Mouse (Mus musculus): ENCODE results near the gene Dad1.
A peak's percentile ranks its signal among the peaks of the same experiment; 100 is the strongest.

The Dad1 gene

DNA sequence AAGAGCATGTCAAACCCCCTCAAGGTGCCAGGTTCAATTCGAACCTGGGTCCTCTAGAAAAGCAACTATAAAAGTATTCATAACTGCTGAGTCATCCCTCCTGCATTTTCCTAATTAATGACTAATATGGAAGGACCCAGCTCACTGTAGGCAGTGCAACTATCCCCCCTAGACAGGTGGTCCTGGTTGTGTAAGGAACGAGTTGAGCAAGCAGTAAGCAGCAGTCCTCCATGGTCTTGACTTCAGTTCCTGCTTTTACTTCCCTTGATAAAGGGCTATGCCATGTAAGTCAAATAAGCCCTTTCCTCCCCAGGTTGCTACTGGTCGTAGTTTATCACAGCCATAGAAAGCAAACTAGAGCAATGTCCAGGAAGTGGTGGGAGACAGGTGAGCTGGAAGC lies 7.7 kb downstream of the Dad1 start:
- no peak for DNase-seq (ENCODE audit: low read depth)

DNA sequence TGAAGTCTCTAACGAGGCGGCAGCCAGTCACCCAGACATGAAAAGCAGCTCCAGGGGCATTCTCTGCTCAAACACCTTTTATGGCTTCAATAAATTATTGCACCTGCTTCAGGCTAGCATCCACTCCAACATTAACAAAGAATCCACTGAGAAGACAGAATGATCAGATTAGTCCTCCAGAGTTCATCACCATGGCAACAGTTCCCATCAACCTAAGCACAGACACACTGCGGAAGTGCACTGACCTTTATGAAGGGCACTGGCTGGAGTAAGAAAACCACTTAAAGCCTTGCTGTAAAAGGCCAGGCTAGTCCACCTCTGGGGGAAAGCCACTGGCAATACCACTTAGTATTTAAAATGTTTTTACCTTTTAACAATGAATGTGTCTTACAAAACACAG lies 9.7 kb downstream of the Dad1 start:
- no peak for DNase-seq (ENCODE audit: low read depth)

- no peak for DNase-seq (ENCODE audit: low read depth)
Observed at GRCm38 (mm10) chr14:54240542-54240941, 13.4 kb downstream of the Dad1 start.

DNA sequence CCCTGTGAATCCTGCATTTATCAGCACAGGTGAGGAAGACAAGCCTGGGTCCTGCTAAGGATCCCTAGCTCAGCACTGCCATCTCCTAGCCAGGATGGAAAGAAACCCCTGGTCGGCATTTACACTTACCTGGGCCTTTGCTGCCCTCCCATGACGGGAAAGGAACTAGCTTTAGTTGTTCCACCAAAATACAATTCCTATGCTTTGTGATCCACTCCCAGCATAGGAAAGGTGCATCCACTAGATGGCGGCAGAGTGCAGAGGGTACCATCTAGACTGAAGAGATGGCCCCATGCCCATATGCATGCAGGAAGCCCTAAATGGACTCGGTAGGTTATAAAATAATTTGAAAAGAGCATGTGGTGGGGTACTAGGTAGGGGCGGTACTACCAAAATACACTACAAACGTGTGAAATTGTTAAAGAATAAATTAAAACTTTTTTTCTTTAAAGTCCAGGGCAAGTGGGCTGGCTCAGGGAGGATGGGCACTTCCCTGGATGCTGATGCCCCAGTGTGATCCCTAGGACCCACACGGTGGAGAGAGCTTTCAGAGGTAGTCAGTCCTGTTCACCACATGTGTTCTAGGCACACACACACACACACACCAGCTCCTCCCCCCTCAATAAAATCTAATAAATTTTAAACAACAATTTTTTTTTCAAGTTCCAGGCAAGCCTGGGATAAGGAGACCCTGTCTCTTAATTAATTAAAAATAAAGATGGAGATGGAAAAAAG lies 14.7 kb downstream of the Dad1 start:
- DNase-seq (ENCODE audit: low read depth) = peak; percentile 93

DNA sequence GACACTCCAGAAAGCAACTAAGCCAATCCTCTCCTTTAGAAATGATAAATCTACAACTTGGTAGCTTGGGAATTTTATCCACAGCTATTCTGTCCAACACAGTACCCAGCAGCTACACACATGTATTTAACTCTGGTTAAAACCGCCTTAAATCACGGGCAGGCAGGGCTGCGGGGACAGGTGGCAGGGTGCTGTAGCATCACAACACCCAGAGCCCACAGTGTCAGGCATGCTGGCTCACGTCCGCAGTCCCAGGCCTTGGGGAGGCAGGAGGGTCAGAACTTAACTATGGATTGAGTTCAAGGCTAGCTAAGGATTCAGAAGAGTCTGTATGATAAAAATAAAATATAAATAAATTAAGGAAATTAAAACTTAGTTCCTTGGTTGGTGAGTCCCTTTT lies 17.0 kb downstream of the Dad1 start:
- no peak for DNase-seq (ENCODE audit: low read depth)

DNA sequence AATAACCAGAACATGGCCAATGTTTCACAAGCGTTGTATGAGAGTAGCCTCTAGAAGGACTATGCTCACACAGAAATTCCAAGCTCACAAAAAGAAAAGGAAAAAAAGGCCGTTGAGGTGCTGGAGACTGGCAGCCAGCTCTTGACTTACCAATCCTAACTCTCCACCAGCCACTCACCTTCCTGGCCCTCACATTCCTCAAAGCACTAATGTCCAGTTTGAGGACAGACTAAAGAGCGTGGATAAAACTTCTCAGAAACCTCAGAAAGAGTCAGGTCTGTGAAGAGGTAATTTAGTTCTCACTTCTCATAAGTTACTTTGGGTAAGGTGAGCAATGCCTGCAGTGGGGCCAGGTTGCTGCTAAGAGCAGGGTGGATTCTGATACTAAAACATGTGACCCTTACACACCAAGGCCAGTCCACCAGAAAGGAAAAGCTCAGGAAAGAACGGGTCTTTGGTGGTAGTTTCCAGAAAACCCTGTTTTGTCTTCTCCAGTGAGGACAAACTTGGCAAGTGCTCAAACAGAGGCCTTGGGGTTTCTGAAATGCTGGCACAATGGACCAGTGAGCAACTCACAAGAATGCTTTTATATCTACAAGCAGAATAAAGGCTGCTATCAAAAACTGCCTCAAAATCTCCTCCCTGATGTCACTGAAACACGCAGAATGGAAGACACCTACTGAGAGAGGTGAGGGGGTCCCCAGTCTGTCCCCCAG lies 17.9 kb downstream of the Dad1 start:
- no peak for DNase-seq (ENCODE audit: low read depth)

DNA sequence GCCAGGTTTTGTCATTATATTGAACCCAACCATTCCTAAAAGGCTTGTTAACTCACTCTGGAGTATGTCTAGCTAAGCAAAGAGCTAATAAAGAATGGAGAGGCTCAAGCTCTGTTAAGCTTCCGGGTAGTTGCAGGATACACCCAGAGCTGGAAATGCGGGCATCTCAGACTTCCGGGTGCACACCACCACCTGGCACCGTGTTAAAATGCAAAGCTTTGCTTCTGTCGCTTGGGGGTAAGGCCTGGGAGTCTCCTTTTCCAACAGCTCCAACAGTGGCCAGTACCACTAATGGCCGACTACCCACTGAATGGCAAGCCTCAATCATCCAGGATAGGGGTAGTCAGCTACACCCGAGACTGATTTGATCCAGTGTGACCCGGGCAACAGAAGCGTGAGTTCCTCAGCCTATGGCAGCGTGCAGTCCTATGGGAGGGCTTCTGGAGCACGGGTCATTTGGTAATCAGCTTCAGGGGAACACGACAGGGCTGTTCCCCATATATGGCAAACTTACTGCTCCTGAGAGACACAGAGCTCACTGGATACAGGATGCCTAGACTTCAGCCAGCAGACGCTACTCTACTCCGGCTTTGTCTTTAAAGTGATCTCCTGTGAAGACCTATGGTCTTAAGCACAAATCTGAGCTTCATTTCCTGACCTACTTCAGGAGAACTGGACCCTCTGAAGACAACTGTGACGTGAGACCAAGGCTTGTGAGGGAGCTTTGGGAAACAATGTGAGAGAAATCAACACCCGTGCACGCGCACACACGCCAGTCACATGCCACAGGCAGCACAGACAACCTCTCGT lies 19.5 kb downstream of the Dad1 start:
- peak; percentile 64 for DNase-seq (ENCODE audit: low read depth)

GRCm38 (mm10) chr14:54233559-54234143 lies 20.3 kb downstream of the Dad1 start:
- no peak for DNase-seq (ENCODE audit: low read depth)

GRCm38 (mm10) chr14:54232811-54233558 lies 20.9 kb downstream of the Dad1 start:
- peak; percentile 93 for DNase-seq (ENCODE audit: low read depth)

GRCm38 (mm10) chr14:54232143-54232542 lies 21.8 kb downstream of the Dad1 start:
- peak; percentile 50 for DNase-seq (ENCODE audit: low read depth)

GRCm38 (mm10) chr14:54231176-54231956 lies 22.5 kb downstream of the Dad1 start:
- DNase-seq (ENCODE audit: low read depth) = peak; percentile 88

- no peak for DNase-seq (ENCODE audit: low read depth)
Observed at GRCm38 (mm10) chr14:54230638-54231150, 23.2 kb downstream of the Dad1 start.

GRCm38 (mm10) chr14:54229849-54230248 lies 24.1 kb downstream of the Dad1 start:
- DNase-seq (ENCODE audit: low read depth) = peak; percentile 37

GRCm38 (mm10) chr14:54228933-54229713 lies 24.8 kb downstream of the Dad1 start:
- peak; percentile 49 for DNase-seq (ENCODE audit: low read depth)

GRCm38 (mm10) chr14:54228501-54228900 lies 25.4 kb downstream of the Dad1 start:
- DNase-seq (ENCODE audit: low read depth) = no peak

DNA sequence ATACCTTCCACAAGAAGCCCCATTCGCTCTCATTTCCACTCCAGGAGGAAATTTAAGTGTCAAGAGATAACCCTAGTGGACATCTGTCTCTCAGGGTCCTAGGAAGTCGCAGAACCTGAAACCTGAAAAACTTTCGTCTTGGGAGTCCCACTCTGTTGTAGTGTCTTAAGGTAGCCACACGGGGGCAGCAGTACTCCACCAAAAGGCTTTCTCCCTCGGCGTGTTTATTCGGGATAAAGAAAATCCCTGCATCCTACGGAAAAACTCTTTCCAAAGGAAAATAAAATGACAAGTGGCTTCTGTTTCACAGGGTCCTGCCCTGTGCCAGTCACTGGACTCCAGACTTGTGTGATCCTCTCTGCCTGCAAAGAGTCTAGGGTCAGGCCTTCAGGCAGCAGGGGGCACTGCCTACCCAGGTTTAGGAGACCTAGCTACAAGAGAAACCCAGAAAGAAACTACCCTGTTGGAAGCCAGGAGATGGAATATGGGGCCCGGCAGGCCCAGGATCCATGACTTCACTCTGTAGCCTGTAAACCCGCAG lies 25.9 kb downstream of the Dad1 start:
- DNase-seq (ENCODE audit: low read depth) = peak; percentile 95

DNA sequence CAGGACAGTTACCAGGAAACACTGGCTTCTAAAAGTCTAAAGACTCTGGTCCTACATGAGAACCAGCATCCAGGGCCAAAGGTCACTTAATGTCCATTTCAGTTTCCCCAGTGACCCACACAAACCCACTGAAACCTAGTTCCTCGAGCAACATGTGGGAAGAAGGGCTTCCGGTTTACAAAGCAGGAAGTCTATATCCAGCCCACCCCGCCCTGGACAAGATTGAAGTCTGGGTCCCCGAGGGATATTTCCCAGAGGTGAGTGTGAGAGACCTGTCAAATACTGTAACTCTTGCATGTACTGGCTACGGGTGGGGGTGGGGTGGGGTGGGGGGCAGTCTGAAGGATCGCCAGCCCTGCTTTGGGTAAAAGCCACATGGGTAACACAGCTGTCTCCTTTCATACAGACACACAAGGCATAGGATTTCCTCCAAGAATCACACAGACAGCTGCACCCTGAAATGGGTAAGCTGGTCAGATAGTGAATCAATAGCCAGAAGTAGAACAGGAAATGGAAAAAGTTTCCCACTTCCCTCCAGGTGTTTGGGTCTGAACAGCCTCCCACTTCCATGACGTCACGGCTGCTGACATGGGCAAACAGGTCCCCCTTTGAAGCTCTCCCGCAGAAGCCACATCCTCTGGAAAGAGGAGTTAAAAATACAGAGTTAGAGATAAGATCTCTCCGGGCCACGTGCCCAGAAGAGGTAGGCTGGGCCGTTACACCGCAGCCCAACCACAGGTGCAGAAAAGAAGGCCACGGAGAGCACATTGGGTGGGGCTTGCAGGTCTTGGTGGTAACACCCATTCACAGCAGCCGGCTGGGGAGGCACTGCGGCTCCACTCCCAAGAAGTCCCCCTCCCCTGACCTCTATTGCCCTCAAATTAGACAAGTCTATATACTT lies 26.7 kb downstream of the Dad1 start:
- peak; percentile 99 for DNase-seq (ENCODE audit: low read depth)

GRCm38 (mm10) chr14:54225725-54226124 lies 28.2 kb downstream of the Dad1 start:
- DNase-seq (ENCODE audit: low read depth) = peak; percentile 84
